Mouse (Mus musculus): ENCODE measurements around the gene Il4ra.

DNA sequence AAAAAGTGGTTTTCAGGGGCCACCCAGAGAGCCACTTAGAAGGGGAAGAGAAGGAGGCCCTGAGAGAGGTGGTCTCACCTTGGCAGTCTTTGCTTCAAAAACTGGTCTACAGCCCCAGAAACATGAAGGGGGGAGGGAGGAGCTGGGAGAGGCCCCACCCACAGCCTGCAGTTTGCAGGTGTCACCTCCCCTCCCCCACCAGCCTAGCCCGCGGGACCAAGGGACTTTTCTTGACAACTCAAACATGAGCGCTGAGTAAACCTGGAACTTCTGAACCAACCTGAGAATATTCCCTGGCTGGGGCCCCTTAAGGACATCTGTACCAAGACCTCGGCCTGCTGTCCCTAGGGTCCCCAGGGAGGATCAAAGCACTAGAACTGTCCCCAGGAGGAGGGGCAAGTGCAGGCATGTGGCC lies 53.8 kb downstream of the Il4ra start:
- TF ChIP-seq CTCF (IDR thresholded peaks at IDR 0.05; ENCODE audit: low read depth, low read length), result no peak
- TF ChIP-seq POLR2A (IDR thresholded peaks at IDR 0.05; ENCODE audit: borderline replicate concordance, low read depth, low read length), result no peak

All from bone marrow macrophage, adult 2 months (primary cell).